Mouse (Mus musculus): ENCODE measurements around the gene Ccdc50.

DNA sequence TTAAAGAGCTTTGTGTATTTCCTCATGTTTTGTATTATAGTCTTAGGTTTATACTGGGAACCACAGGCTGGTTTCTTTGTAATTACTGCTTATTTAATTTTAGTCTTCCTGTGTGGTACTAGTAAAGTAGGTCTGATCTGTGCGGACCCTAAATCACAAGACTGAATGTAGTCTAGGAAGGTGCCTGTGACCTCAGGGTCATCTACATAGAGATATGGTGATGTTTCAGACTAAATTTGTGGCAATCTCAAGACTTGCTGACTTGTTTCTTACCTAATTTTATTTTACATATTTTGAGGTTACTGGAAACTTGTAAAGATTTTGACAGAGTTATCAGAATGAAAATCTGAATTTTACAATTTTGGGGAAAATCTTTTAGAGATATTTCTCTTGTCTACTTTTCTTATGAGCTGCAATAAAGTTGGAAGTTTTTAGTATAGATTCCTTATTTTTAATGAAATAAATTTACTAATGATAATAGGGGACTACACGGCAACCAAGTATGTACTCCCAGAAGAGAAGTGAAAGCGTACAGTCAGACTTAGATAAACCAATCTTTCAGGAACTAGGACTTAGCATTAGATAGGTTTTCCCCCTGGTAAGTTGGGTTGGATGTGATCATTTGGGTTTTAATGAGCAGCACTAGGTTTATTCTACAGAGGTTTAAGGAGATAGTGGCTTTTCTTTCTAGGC, 10.5 kb downstream of the Ccdc50 start:
- TF ChIP-seq POLR2A (IDR thresholded peaks at IDR 0.05; ENCODE audit: low read depth, low read length) = no peak
- no peak for TF ChIP-seq CTCF (conservative IDR thresholded peaks at IDR 0.05; ENCODE audit: insufficient read depth, insufficient read length, low read depth, low read length)
